Mouse (Mus musculus): ENCODE data around the gene Bfsp2. TPM values are rescaled to one million over a fixed set of nuclear protein-coding genes. Genes with fewer than 3 reads are reported as not detected.

The Bfsp2 gene
- 34.4 to 44.8 TPM (median 37.3 TPM) in 4 replicates for total RNA-seq (2023)

GRCm38 (mm10) chr9:103480044-103480576 lies at the start of gene Bfsp2:
TSS of gene Bfsp2 (minus strand) at chr9:103480420.

Other genes with a start within 250 kb of the Bfsp2 start
- 9.8 to 15.5 TPM (median 12.4 TPM) in 4 replicates for gene Trf, start 250.0 kb downstream of the Bfsp2 start, total RNA-seq (2023)
- gene 1300017J02Rik, start 175.3 kb downstream of the Bfsp2 start, total RNA-seq (2023) = 2.3 TPM in 1 of 4 replicates, not detected in the others
- gene Topbp1, start 175.2 kb downstream of the Bfsp2 start, total RNA-seq (2023) = 82.4 to 93.7 TPM (median 87.8 TPM) in 4 replicates
- 190 to 209 TPM (median 199 TPM) in 4 replicates for gene Cdv3, start 114.6 kb downstream of the Bfsp2 start, total RNA-seq (2023)

Data from B cell, adult 62 days (primary cell).